Mouse (Mus musculus): ENCODE measurements around the gene Gm10392.

Gene Gm10392

DNA sequence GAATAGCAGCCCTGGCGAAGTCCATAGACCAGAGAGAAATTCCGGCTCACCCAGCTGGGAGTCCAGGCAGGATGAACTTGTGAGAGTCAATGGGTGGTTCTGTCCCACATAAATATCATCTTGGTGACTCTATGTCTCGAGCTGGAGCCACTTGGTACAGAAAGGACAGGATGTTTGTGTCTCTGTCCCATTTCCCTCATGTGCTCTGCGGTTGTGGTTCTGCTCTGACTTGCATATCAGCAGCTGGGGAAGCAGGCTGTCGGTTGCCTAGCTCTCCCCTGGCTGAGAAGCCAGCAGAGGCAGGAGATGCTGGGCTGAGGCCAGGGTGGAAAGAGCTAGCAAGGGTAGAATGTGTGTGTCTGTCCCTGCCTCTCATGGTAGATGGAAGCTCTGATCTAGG, at the start of gene Gm10392:
Gm10392 (minus strand) TSS at position 156 of the 400 bp plus-strand sequence.
- no peak for DNase-seq (ENCODE audit: low read depth, low spot score)

- DNase-seq (ENCODE audit: low read depth, low spot score): no peak
These were observed 26.3 kb upstream of the Gm10392 start for GRCm38 (mm10) chr11:77545261-77545660.

DNA sequence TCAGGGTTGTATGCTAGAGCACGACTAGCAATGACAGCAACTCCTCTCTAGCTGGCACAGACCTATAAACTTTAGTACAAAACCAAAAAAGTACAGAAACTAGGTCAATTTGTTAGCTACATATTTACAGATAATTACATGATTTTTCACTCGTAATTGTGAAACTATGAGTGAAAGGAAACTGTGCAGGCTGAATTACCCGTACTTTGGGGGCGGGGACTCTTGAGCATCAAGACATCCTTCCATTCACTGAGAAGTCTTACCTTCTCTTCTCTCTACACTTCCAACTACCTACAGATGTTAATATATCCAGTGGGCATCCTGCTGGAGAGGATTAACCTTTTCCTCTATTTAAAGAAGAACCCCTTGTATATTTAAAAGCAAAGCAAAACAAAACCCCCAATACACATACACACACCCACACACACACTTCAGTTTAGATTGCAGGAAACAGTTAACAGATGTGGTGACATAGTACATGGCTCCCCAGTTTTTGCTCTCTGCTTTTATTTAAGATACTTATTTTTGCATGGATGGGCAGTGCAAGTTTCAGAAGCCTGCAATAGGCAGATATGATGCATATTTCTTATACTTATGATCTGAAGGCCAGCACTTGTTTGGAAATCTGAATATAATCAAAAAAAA, 13.3 kb upstream of the Gm10392 start:
- DNase-seq (ENCODE audit: low read depth, low spot score): no peak

- no peak for DNase-seq (ENCODE audit: low read depth, low spot score)
These were observed 11.9 kb upstream of the Gm10392 start for GRCm38 (mm10) chr11:77530862-77531261.

DNA sequence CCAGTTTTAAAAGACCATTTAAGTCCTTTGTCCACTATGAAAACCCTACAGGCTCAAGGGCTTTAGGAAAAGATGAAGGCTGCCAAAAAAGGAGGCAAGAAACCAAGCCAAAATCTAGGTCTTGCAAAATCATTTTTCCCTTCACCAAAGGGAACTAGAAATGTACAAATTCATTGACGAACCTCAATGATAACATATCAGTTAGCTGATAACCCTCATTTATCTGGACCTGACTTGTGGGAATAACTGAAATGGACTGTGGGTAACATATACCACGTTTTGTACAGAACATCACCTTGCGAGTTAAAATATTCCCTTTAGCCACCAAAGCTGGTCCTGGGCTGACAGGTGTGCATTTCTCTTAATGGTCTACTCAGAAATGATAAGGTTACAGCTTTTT, 10.6 kb upstream of the Gm10392 start:
- no peak for DNase-seq (ENCODE audit: low read depth, low spot score)

DNA sequence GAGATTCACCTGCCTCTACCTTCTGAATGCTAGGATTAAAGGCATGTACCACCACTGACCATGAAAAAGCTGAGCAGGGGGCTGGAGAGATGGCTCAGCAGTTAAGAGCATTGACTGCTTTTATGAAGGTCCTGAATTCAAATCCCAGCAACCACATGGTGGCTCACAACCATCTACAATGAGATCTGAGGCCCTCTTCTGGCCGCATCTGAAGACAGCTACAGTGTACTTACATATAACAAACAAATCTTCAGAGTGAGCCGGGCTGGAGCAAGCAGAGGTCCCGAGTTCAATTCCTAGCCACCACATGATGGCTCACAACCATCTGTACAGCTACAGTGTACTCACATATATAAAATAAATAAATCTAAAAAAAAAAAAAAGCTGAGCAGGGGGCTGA, 9.4 kb upstream of the Gm10392 start:
- peak; percentile 36 for DNase-seq (ENCODE audit: low read depth, low spot score)

DNA sequence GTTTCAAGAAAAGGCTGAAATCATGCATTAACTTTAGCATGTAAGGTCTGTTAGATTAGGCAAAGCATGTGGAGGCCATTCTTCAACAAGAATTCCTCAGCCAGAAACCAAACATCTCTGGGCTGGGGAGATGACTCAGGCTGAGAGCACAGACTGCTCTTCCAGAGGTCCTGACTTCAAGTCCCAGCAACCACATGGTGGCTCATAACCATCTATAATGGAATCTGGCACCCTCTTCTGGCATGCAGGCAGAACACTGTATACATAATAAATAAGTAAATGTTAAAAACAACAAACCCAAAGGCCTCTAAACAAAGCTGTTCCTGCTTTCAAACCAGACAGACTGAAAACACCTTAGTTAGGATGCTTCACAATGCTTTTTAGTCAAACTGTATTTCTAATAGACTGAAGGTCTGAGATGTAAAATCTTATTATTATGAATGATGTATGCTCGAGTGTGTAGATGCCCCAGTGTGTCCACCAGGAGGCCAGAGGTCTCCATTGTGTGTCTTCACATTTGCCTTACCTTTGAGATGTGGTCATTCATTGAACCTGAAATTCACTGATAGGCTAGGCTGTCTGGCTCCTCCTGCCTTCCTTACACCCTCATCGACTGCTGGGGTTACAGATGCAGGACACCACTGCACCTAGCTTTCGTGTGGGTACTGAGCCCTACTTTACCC, 6.9 kb upstream of the Gm10392 start:
- no peak for DNase-seq (ENCODE audit: low read depth, low spot score)

DNA sequence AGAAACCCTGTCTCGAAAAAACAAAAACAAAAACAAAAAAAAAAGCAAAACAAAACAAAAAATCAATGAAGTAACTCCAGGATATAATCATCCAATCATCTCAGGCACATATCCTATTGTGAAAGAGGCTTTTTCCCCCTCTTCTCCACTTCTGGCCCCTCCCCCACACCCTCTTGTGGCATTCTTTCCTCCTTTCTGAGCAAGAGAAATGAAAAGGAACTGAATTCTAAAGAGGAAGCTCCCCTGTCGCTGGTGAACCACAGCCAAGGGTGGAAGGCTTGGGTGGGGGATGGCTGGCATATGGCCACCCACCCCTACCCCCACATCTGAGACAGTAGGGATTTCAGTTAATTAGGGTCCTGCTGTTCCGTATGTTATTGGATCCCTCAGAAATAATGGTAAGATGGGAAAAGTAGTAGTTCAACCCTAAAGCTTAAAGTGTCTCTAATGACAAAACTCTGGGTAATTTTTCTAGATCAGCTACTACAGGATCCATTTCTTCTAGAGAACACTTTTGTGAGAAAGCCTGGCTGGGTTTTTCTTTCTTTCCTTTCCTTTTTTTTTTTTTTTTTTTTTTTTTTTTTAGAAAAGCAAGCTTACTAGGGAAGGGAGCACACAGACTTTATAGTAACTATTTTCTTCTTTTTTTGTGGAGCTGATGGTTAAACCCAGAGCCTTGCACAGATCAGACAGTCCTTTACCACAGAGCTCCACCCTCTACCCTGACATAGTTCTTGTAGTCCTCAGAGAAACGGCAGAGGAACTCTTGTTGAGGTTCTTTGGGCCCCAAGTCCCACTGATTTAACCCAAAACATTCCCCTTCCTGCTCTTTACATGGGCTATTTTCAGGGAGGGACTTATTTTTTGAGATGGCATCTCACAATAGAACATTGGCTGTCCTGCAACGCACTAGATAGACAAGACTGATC, 1.9 kb upstream of the Gm10392 start:
- DNase-seq (ENCODE audit: low read depth, low spot score): no peak

GRCm38 (mm10) chr11:77518051-77518798, 773 bp downstream of the Gm10392 start:
- DNase-seq (ENCODE audit: low read depth, low spot score): no peak

GRCm38 (mm10) chr11:77516553-77517425, 2.2 kb downstream of the Gm10392 start:
- no peak for DNase-seq (ENCODE audit: low read depth, low spot score)

- peak; percentile 47 for DNase-seq (ENCODE audit: low read depth, low spot score)
These were observed 3.1 kb downstream of the Gm10392 start, which contains the start of gene Trp53i13 for GRCm38 (mm10) chr11:77515637-77516552. TSS of gene Trp53i13 (minus strand) at chr11:77515980.

DNA sequence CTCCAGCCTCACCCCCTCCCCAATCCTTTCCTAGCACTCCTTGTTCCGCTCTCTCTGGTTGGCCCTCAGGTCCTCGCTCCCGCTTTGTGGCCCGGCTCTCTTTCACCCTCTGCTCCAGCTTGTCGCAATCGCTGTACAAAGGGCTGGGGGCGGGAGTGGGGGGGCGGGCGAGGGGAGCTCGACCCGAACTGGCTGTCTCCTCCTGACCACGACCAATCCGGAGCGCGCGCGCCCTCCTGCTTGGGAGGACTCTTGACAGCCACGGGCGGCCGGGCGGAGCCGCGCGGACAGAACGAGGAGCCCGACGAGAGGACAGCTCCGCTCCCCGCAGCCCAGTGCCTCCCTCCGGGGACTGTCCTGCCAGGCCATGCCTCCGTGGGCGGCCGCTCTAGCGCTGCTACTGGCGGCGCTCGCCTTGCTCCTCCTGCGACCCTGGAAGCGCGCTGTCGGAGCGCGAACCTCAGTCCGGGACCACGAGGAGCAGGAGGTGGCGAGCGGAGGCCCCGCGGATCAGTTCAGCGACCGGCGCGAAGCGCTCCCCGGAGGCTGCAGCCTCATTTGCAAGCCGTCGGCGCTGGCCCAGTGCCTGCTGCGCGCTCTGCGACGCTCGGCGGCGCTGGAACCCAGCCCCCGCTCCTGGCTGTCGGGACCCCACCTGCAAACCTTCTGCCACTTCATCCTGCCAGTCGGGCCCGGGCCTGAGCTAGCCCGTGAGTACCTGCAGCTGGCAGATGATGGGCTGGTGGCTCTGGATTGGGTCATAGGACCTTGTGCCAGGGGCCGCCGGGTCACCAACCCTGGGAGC, 4.0 kb downstream of the Gm10392 start, which contains the start of gene Abhd15:
Abhd15 (plus strand) TSS at position 290 of the 805 bp plus-strand sequence.
- DNase-seq (ENCODE audit: low read depth, low spot score): peak; percentile 83

GRCm38 (mm10) chr11:77514281-77514831, 4.6 kb downstream of the Gm10392 start:
- DNase-seq (ENCODE audit: low read depth, low spot score): no peak

- no peak for DNase-seq (ENCODE audit: low read depth, low spot score)
These were observed 5.2 kb downstream of the Gm10392 start for GRCm38 (mm10) chr11:77513811-77514170.

GRCm38 (mm10) chr11:77512891-77513810, 5.8 kb downstream of the Gm10392 start:
- DNase-seq (ENCODE audit: low read depth, low spot score): peak; percentile 94

DNA sequence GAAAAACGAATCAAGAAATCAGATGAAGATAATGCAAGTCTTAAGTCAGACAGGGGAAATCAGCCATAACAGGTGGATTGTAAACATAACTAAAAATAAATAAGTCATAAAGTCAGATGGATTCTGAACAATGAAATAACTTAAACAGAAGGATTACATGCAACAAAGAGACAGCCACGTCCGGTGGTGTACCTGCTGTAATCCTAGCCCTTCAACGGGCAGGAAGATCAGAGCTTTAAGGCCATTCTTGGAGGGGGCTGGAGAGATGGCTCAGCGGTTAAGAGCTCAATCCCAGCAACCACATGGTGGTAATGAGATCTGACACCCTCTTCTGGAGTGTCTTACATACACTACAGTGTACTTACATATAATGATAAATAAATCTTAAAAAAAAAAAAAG, 7.7 kb downstream of the Gm10392 start:
- no peak for DNase-seq (ENCODE audit: low read depth, low spot score)
